Mouse (Mus musculus) megakaryocyte, embryonic 14.5 days (primary cell): ENCODE measurements around the gene Gnat1. TPM values are rescaled to one million over a fixed set of nuclear protein-coding genes. Genes with fewer than 3 reads are reported as not detected.

Experiments used
- H3K27me3 ChIP-seq: replicated peaks from 2 replicates; pipeline ENCODE3; 2012; ENCODE audit warnings: inconsistent platforms
- H3K36me3 ChIP-seq: replicated peaks from 2 replicates; pipeline ENCODE3; 2012; ENCODE audit warnings: low read length, inconsistent platforms, mixed read lengths
- H3K4me1 ChIP-seq: 2 replicates; pipeline ENCODE4 v1.6.1; 2012; ENCODE audit warnings: inconsistent platforms
- H3K4me3 ChIP-seq: replicated peaks from 2 replicates; pipeline ENCODE3; 2012; ENCODE audit warnings: moderate library complexity, mild to moderate bottlenecking, inconsistent platforms
- H3K9me3 ChIP-seq: 2 replicates; pipeline ENCODE4 v1.6.1; 2012; ENCODE audit warnings: inconsistent platforms
- FLI1 ChIP-seq: IDR thresholded peaks from 2 replicates; pipeline ENCODE4 v1.6.1; 2012; ENCODE audit warnings: low read length, inconsistent platforms, mixed read lengths
- GATA1 ChIP-seq: IDR thresholded peaks from 3 replicates; pipeline ENCODE4 v1.6.1; 2012; ENCODE audit warnings: mixed read lengths, low read length, inconsistent platforms, borderline replicate concordance
- polyA plus RNA-seq: library from polyadenylated mRNA; stranded (reverse); fragments of >175 nt; gene quantifications from 2 replicates; pipeline ENCODE4 v1.2.3, GENCODE M21; 2012; ENCODE audit warnings: low replicate concordance; ENCODE audit not compliant: insufficient read depth

Gene Gnat1
- polyA plus RNA-seq, 1 experiment: not detected

DNA sequence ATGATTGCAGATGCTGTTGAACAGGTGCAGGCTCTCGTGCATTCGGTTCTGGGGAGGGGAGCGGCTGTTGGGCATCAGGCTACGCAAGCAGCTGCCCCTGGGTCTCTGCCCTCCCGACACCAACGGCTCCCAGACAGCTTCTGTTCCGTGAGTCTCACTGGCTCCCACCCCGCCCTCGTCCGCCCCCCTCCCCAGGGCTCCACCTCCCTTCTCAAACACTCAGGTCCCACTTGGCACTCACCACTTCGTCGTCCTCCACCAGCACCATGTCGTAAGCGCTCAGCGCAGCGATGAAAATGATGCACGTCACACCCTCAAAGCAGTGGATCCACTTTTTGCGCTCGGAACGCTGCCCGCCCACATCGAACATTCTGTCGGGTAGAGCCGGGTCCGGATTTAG, 3.2 kb downstream of the Gnat1 start:
- Histone ChIP-seq H3K27me3 (peaks cover 78% of the 10 kb centered on the region), H3K4me3 (peak overlapping the region; percentile 89)

DNA sequence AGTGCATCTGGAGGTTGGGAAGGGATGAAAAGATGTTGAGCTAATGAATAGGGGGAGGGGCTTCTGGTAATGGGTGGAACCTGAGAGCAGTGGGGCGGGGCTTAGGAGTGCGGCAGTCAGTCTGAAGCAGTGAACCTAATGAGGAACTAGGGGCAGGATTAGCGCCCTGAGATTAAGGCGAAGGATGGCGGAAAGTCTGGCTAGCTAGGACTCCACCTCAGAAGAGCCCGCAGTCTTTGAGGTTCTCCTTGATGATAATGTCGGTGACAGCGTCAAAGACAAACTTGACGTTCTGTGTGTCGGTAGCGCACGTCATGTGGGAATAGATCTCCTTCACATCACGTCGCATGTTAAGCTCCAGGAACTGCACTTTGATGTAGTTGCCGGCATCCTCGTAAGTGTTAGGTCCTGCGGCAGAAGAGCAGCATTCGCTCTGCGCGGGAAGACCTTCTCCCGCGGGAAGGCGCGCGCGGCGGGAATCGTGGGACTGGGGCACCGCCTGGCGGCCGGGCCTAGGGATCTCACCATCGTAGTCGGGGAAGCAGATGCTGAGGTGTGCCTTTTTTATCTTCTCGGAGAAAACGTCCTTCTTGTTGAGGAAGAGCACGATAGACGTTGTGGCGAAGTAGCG, 3.7 kb downstream of the Gnat1 start:
- Histone ChIP-seq H3K4me3 (peak overlapping the region; percentile 89), H3K27me3 (peaks cover 76% of the 10 kb centered on the region), H3K9me3 (0 out of 2 replicates have a peak, but pooled peaks cover 4% of the 10 kb centered on the region), H3K4me1 (peaks cover 28% of the 10 kb centered on the region), H3K36me3 (no peaks in the 10 kb centered on the region)
- TF ChIP-seq FLI1 (no peak), GATA1 (no peak)

More for the DNA sequence above, 3.2 kb downstream of the Gnat1 start:
- H3K36me3 ChIP-seq: no peaks in the 10 kb centered on the region
- TF ChIP-seq FLI1: no peak
- no peak for TF ChIP-seq GATA1
- H3K4me1 ChIP-seq: peaks cover 28% of the 10 kb centered on the region
- H3K9me3 ChIP-seq: 0 out of 2 replicates have a peak, but pooled peaks cover 4% of the 10 kb centered on the region

- H3K9me3 ChIP-seq: 0 out of 2 replicates have a peak, but pooled peaks cover 4% of the 10 kb centered on the region
- peak overlapping the region; percentile 28 for H3K4me3 ChIP-seq
- TF ChIP-seq FLI1 (no peak), GATA1 (no peak)
- peaks cover 76% of the 10 kb centered on the region for H3K27me3 ChIP-seq
- H3K4me1 ChIP-seq: peaks cover 28% of the 10 kb centered on the region
- H3K36me3 ChIP-seq: no peaks in the 10 kb centered on the region
Observed at GRCm38 (mm10) chr9:107674609-107675429, 4.7 kb downstream of the Gnat1 start.

DNA sequence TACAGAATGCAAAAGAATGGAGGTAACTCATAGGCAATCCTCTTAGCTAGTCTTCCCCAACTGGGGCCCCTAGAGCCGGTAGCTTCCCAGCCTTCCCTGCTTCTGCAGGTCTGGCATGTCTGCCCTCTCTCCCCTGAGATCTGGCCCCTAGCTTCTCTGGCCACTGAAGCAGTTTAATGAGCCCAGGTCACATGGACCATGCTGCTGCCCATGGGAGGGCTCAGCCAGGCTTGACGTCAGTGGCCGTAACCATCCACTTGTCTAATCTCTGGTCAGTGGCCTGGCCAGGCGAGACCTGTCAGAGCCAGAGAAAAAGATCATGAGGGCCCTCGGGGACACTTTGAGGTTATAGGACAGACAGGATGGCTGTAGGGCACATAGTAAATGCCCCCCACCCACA, 9.3 kb downstream of the Gnat1 start:
- H3K27me3 ChIP-seq: peaks cover 84% of the 10 kb centered on the region
- no peak overlapping the region for H3K4me3 ChIP-seq
- TF ChIP-seq FLI1 (no peak), GATA1 (no peak)
- 0 out of 2 replicates have a peak, but pooled peaks cover 4% of the 10 kb centered on the region for H3K9me3 ChIP-seq
- no peaks in the 10 kb centered on the region for H3K36me3 ChIP-seq
- H3K4me1 ChIP-seq: peaks cover 14% of the 10 kb centered on the region

- 0 out of 2 replicates have a peak, but pooled peaks cover 4% of the 10 kb centered on the region for H3K9me3 ChIP-seq
- no peaks in the 10 kb centered on the region for H3K36me3 ChIP-seq
- no peak within 1 kb of the TSS for H3K4me3 ChIP-seq
- H3K4me1 ChIP-seq: peaks cover 10% of the 10 kb centered on the region
- TF ChIP-seq GATA1 (no peak), FLI1 (no peak)
- peaks cover 83% of the 10 kb centered on the region for H3K27me3 ChIP-seq
Observed at GRCm38 (mm10) chr9:107669480-107669945, 10.0 kb downstream of the Gnat1 start, which contains the start of gene Slc38a3. TSS of gene Slc38a3 (minus strand) at chr9:107669530.

GRCm38 (mm10) chr9:107668916-107669315, 10.6 kb downstream of the Gnat1 start:
- H3K4me1 ChIP-seq: peaks cover 10% of the 10 kb centered on the region
- no peaks in the 10 kb centered on the region for H3K36me3 ChIP-seq
- no peak overlapping the region for H3K4me3 ChIP-seq
- TF ChIP-seq GATA1 (no peak), FLI1 (no peak)
- peaks cover 80% of the 10 kb centered on the region for H3K27me3 ChIP-seq
- H3K9me3 ChIP-seq: 0 out of 2 replicates have a peak, but pooled peaks cover 4% of the 10 kb centered on the region

GRCm38 (mm10) chr9:107668011-107668410, 11.5 kb downstream of the Gnat1 start:
- Histone ChIP-seq H3K4me1 (peaks cover 10% of the 10 kb centered on the region), H3K4me3 (no peak overlapping the region)
- no peak for TF ChIP-seq FLI1

DNA sequence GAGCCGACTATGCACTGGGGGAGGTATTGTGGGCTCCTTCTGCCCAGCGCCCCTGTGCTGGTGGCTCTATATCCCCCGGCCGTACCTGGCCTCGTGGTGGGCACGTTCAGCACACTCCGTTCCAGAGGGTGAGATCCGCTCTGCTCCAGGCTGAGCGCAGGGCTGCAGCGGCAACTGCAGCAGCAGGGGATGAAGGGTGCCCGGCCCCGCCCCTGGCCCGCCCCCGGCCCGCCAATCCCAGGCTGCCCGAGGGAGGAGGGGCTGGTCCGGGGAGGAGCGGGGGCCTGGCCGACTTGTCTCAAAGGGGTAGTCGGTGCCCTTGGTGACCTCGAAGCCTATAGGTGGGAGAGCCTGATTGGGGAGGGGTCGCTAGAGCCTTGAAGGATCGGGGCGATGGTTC, 12.3 kb downstream of the Gnat1 start:
- Histone ChIP-seq H3K27me3 (peaks cover 89% of the 10 kb centered on the region), H3K9me3 (no peaks in the 10 kb centered on the region), H3K4me1 (peaks cover 10% of the 10 kb centered on the region), H3K4me3 (peak overlapping the region; percentile 56), H3K36me3 (no peaks in the 10 kb centered on the region)
- TF ChIP-seq GATA1 (no peak), FLI1 (no peak)

More at GRCm38 (mm10) chr9:107668011-107668410, 11.5 kb downstream of the Gnat1 start:
- H3K27me3 ChIP-seq: peaks cover 85% of the 10 kb centered on the region
- no peaks in the 10 kb centered on the region for H3K36me3 ChIP-seq
- H3K9me3 ChIP-seq: 0 out of 2 replicates have a peak, but pooled peaks cover 4% of the 10 kb centered on the region

GRCm38 (mm10) chr9:107666751-107667205, 12.7 kb downstream of the Gnat1 start:
- no peaks in the 10 kb centered on the region for H3K9me3 ChIP-seq
- H3K36me3 ChIP-seq: no peaks in the 10 kb centered on the region
- H3K4me3 ChIP-seq: no peak overlapping the region
- peaks cover 92% of the 10 kb centered on the region for H3K27me3 ChIP-seq
- TF ChIP-seq FLI1 (no peak), GATA1 (no peak)
- H3K4me1 ChIP-seq: peaks cover 10% of the 10 kb centered on the region
